Mouse (Mus musculus) spleen, embryonic (tissue): ENCODE measurements around the gene Ttc33.

ENCODE experiments used
- CTCF ChIA-PET: fragments of 350-600 bp; sonication (Branson Sonifier 250); formaldehyde crosslinking; loops from one replicate; lab custom pipeline; 2022; lab: Charles Lee

Gene Ttc33

DNA sequence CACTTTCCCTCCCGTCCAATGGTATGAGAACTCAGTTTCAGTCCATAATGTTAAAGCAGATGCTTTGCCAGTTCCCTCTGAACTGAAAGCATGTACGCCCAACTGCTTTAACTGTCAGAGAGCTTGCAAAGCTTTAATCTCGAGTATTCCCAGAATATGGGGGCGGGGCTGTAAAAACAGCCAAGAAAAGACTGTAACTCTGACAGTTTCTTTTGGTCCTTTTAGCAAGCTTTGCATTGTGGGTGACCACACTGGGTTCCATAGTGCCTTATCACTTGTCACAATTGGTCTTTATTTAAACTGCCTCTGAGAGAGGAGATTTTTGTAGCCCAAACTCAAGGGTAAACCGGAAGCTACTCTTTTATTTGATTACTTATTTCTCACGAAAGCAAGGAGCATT, 54.6 kb downstream of the Ttc33 start:
- CTCF ChIA-PET = interaction anchor here (0.5 to 0.6 kb wide), 2 partner anchors 74 to 449 kb away, joined by 3 to 10 read pairs; no protein-coding TSS in a partner anchor

DNA sequence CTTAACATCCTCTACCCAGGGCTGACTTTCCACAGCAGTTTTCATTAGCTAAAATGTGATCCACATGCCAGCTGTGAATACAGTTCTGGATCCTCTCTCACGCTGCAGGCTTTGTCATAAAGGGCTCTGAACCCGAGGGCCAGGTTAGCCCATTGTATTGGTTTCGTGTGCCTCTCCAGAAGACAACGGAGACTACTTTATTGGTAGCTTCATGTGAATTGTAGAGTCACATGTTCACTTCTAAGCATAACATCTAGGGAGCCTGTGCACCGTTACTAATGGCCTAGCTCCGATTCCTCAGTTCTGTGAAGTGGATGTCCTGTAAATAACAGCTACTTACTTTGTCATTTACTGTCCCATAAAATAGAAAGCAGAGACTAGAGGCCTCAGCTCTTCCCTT, 55.0 kb downstream of the Ttc33 start:
- CTCF ChIA-PET = interaction anchor here (0.6 kb wide), 1 partner anchor 75 kb away, joined by 3 read pairs; no protein-coding TSS in a partner anchor

DNA sequence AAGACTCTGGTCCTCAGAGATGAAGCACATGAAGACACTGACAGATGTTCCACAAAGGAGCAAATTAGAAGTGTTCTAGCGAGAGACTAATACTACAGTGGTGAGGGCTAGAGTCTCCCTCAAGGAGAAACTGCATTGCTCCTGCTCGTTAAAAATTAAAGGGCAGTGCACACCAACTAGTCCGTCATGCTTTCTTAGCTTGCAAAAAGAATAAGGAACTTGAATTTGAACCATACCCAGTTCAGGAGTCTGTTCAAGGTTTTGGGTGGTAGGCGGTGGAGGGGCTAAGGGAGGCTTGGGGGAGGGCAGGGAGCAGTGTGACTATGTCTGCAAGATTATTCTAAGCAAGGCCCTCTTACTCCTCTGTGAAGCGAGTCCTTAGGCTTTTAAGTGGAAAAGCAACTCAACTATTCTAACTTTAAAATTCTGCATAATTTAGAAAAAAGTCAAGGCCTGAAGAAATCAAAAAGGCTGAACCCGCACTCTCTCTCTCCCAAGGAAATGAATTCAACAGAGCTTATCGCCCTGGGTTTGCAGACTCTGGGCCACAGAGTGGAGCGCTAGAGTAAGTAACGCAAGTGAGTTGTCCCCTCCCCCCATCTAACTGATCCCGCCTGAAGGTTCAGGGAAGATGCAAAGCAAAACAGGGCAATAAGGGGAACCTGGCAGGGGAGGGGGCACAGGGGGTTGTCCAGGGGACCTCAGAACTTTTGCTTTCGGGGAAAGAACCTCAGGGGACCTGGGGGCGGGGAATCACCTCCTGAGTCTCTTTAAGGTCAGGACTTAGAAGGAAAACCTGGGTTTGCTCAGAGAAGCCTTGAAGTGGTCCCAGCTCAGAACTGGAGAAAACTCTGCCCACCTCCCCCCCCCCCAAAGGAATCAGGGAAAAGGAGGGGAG, 56.2 kb downstream of the Ttc33 start:
- CTCF ChIA-PET = no interaction called here

DNA sequence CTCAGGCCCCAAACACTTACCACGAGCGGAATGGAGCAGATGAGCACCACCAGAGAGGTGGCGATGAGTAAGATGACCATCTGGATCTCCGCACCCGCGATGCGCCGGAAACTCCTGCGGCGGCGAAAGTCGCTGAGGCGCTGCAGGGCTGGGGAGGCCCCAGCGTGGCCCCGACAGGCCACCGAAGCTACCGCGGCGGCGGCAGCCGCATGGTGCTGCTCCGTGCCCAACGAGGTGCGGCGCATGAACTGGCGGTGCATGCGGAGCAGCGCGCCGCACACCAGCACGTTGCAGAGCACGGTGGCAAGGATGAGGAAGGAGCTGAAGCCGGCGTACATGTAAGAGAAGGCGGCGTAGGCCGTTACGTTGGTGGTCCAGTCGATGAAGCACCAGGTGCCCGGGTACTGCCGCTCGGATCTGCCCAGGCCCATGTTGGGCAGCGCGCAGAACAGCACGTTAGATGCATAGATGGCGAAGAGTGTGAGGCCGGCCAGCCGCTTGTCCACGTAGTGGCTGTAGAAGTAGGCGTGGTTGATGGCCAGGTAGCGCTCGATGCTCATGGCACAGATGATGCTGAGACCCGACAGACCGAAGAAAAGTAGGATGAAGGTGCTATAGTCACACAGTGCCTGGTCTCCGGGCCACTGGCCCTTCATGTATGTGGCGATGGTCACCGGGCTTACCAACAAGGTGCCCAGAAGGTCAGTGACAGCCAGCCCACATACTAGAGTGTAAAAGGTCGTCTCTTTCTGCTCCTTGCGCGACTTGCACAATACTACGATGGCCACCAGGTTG, 57.1 kb downstream of the Ttc33 start:
- CTCF ChIA-PET = interaction anchor here (0.6 kb wide), 1 partner anchor 113 kb away, joined by 4 read pairs; no protein-coding TSS in a partner anchor

DNA sequence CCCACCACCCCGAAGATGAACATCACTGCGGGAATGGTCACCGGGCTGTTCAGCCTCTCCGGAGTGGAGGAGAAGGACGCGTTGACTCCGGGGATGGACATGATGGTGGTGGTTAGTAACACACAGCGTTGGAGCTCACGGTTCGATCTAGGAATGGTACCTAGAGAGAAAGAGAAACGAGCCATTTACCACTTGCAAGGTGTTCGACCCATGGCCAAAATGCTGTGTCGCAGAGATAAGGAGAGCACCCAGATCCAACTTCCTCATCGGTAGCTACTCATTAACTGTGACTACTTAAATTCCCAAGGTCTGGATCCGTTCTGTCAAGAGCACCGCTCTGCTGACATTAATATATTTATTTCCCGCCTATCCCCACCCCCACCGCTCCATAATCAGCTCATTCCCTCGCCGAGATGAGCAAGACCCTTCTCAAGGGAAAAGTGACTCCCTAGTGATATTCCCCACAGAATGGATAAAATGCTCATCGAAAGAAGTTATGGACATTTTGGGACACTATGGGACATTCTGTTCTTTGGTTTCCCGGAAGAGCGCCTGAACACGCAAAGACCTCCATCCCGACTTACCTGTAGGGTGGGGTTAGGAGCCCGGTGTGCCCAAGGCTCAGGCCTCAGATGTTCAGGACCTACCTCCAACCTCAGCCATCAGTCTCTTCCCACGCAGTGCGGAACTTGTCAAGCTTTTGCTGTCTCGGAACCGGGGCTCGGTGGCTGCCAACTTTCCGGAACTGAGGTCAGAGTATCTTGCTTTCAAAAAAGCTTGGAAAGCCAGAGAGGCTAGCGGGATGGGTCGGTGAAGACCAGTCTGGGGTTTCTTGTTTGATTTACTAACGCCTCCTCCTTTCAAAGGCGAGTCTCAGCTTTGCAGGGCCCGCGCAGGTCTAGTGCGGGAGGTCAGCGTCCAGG, 58.0 kb downstream of the Ttc33 start:
- CTCF ChIA-PET = interaction anchor here (0.6 to 1.0 kb wide), 3 partner anchors 112 to 270 kb away, joined by 4 read pairs; no protein-coding TSS in a partner anchor

DNA sequence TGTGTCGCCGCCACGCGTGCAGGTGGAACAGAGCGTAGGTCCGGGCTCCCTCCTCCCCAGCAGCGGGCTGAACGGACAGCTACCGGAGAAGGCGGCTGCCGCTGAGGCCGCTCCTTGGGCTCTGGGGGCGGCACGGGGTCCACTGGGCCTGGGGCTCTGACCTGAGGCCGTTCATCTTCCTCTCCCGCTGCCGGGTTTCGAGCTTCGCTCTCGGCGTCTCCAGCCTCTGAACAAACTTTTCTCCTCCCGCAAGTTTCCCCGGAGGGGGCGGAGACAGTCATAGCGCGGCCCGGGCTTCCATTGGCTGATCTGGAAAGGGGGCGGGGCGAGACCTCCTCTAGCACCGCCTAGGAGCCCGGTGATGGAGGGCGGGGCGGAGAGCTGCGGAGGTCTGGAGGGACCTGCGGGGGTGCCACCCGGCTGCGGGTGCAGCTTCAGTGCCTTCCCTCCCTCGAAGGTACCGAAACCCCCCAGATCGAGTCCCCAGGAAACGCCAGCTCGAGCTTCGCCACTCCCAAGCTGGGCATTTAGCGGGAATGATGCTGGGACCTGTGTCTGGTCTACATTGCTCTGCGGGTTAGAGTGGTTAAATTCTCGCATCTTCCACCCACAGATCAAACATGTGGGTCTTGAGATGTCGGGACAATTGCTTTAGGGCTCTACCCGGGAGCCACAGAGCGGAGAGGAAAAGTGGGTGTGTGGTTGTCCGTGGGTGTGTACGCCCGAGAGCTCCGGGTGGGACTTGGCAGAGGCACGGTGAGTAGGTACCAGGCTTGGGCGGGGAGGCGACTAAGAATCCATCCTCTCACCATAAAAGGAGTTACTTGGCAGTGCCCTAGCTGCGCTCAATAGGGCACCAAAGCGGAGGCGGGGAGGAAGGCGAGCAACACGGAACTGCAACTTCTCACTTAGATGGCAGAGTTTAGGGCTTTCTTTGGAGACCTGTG, 58.9 kb downstream of the Ttc33 start, which contains the start of gene Ptger4:
TSS of gene Ptger4 (minus strand) at position 229 of the 947 bp plus-strand sequence.
- CTCF ChIA-PET = interaction anchor here (0.5 to 1.0 kb wide), 3 partner anchors 53 to 269 kb away, joined by 3 to 4 read pairs (median 4); no protein-coding TSS in a partner anchor

DNA sequence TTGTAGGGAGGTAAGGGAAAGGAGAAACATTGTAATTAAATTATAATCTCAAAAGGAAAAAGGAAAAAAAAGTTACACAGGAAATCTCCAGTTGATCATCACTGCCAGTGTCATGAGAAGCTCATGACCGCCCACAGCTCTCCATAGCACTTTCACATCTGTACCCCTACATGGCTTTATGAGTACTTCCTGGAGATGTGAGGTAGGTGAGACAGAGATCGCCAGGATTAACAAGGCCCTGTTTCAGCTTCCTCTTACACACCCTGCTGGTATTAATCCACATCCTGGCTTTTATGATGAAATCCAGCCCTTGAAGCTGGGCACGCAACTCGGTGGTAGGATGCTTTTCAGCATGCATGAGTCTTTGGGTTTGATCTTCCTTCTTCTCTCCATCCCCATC, 64.9 kb downstream of the Ttc33 start:
- CTCF ChIA-PET = no interaction called here

GRCm38 (mm10) chr15:5260183-5260582, 74.9 kb downstream of the Ttc33 start:
- CTCF ChIA-PET = no interaction called here

DNA sequence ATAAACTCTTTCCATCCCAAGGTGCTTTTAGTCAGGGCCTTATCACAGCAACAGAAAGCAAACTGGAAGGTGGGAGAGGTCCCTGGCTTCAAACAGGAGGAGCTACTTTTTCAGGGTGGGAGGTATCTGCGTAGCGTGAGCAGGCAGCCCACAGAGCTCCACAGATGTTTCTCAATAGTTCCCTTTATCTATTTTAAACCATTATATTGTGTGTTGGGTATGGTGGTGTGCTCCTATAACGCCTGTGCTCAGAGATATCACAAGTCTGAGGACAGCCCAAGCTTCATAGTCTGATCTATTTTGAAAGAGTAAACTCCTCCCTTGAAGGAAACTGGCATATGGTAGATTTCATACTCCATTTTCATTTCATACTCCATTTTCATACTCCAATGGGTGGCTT, 75.7 kb downstream of the Ttc33 start:
- CTCF ChIA-PET = no interaction called here

GRCm38 (mm10) chr15:5262095-5262667, 76.9 kb downstream of the Ttc33 start:
- CTCF ChIA-PET = no interaction called here

GRCm38 (mm10) chr15:5262874-5263504, 77.7 kb downstream of the Ttc33 start:
- CTCF ChIA-PET = no interaction called here

GRCm38 (mm10) chr15:5266095-5266494, 80.8 kb downstream of the Ttc33 start:
- CTCF ChIA-PET = no interaction called here
